Comparison of ENCODE assay signal across 12 mouse cellular contexts in genomic region chr11:95074694-95075093, GRCm38 (mm10). TPM values are rescaled to one million over a fixed set of nuclear protein-coding genes. Genes with fewer than 3 reads are reported as not detected.
DNase-seq lines count a peak whose midpoint lies in the region; ATAC-seq and TF ChIP-seq lines count a peak whose summit lies in the region.
"Had no signal": no experiment of that assay in that cellular context is flagged by ENCODE, and none has a peak within 500 bp of the region (broad histone marks: within the 10 kb centered on the region; RNA-seq: fewer than 3 reads in every experiment).

No protein-coding gene starts in this region.

- no peak for DNase-seq in gastrocnemius, adult 2 months
- DNase-seq in gastrocnemius, postnatal 10 days, result no peak
- DNase-seq in lung, postnatal 36 days, result no peak
- no peak for DNase-seq in limb, embryonic 14.5 days (ENCODE audit: low spot score)
- DNase-seq in layer of hippocampus, postnatal 25 days (ENCODE audit: extremely low spot score in 1 of 2, low spot score in 1 of 2), result no peak
- DNase-seq in right cerebral cortex, adult 18-20 months, result no peak
- no peak for DNase-seq in MN1 (ENCODE audit: low spot score)
- DNase-seq: cerebellum, postnatal 10 days; gastrocnemius, postnatal 36 days; thymus, adult 18-20 months had no signal

- TF ChIP-seq POLR2A in limb, embryonic 14.5 days (IDR thresholded peaks at IDR 0.05; ENCODE audit: borderline replicate concordance, extremely low read depth, insufficient read depth, insufficient read length), result no peak

- H3K36me3 ChIP-seq in lung, embryonic 16.5 days (ENCODE audit: control insufficient read depth, insufficient read depth, low read length), result no peaks in the 10 kb centered on the region
- H3K36me3 ChIP-seq in limb, embryonic 14.5 days (ENCODE audit: control insufficient read depth, insufficient read depth, low read length), result no peaks in the 10 kb centered on the region
- H3K36me3 ChIP-seq: liver, embryonic 15.5 days had no signal

- peak overlapping the region; percentile 76 for H3K4me3 ChIP-seq in gastrocnemius, adult 2 months
- H3K4me3 ChIP-seq in lung, embryonic 16.5 days (ENCODE audit: low read length), result peak overlapping the region; percentile 68
- no peak overlapping the region; the same call in 1 of the 2 replicates for H3K4me3 ChIP-seq in limb, embryonic 14.5 days (replicated peaks; ENCODE audit: low read length)

- H3K9ac ChIP-seq in lung, embryonic 16.5 days (ENCODE audit: low read length), result peak overlapping the region; percentile 36; the same call in 1 of the 2 replicates
- H3K9ac ChIP-seq in limb, embryonic 14.5 days (ENCODE audit: low read depth, low read length, severe bottlenecking), result no peak overlapping the region
- H3K9ac ChIP-seq: liver, embryonic 15.5 days had no signal

- H3K4me2 ChIP-seq in lung, embryonic 16.5 days (ENCODE audit: low read depth, low read length), result peak overlapping the region; percentile 77
- 0 out of 2 replicates have a peak overlapping the region, but pooled peaks have one; percentile 98 for H3K4me2 ChIP-seq in limb, embryonic 14.5 days (replicated peaks; ENCODE audit: low read depth, low read length, severe bottlenecking)

- WGBS in lung, embryonic 16.5 days, result 41% methylated on average over 4 of the region's 4 CpGs
- 60% methylated on average over 4 of the region's 4 CpGs for WGBS in limb, embryonic 14.5 days

- no peak for ATAC-seq in lung, embryonic 16.5 days (ENCODE audit: low read depth)
- ATAC-seq in limb, embryonic 14.5 days (ENCODE audit: low FRiP score, low read depth), result no peak

- H3K27me3 ChIP-seq in lung, embryonic 16.5 days (ENCODE audit: control insufficient read depth, insufficient read depth, low read depth, low read length), result peaks cover 14% of the 10 kb centered on the region
- peaks cover 44% of the 10 kb centered on the region for H3K27me3 ChIP-seq in limb, embryonic 14.5 days (ENCODE audit: control insufficient read depth, insufficient read depth, low read length)

- peaks cover 76% of the 10 kb centered on the region for H3K4me1 ChIP-seq in lung, embryonic 16.5 days (replicated peaks; ENCODE audit: control insufficient read depth, insufficient read depth, low read length)
- peaks cover 18% of the 10 kb centered on the region for H3K4me1 ChIP-seq in limb, embryonic 14.5 days (ENCODE audit: control insufficient read depth, insufficient read depth, low read length)

- no peak for TF ChIP-seq CTCF in gastrocnemius, adult 2 months (IDR thresholded peaks at IDR 0.05)

- intact Hi-C loops in gastrocnemius, adult 2 months (cut with DNase I), result no loop called here

- H3K9me3 ChIP-seq in lung, embryonic 16.5 days (ENCODE audit: control insufficient read depth, low read length), result no peaks in the 10 kb centered on the region
- no peaks in the 10 kb centered on the region for H3K9me3 ChIP-seq in limb, embryonic 14.5 days (ENCODE audit: control insufficient read depth, low read length)
- H3K9me3 ChIP-seq: liver, embryonic 15.5 days had no signal

- H3K27ac ChIP-seq in gastrocnemius, adult 2 months, result no peak overlapping the region
- peak overlapping the region; percentile 94 for H3K27ac ChIP-seq in lung, embryonic 16.5 days (ENCODE audit: low read length)
- H3K27ac ChIP-seq in limb, embryonic 14.5 days (replicated peaks; ENCODE audit: low read depth, low read length), result no peak overlapping the region
- H3K27ac ChIP-seq: liver, embryonic 15.5 days had no signal

RNA-seq across cellular contexts. Expression of gene Itga3, which starts 1.9 kb away (rescaled TPM):
- total RNA-seq in gastrocnemius, adult 2 months (2021), result 1 to 10 TPM; 4.3 to 5.2 TPM
- total RNA-seq in gastrocnemius, postnatal 10 days (2021), result 1 to 10 TPM; 3.4 to 4.6 TPM
- 23.3 and 25.8 TPM in 2 replicates for polyA plus RNA-seq in lung, embryonic 16.5 days (2015; fragmentation: Nextera tagmentation; extraction: Ambion mirVana)
- polyA plus RNA-seq in limb, embryonic 14.5 days (2012; rRNA removed), result 12.7 and 14.3 TPM in 2 replicates
- 8.6 and 10.0 TPM in 2 replicates for polyA plus RNA-seq in limb, embryonic 14.5 days (2014; fragmentation: Nextera tagmentation; extraction: Ambion mirVana)
- total RNA-seq in layer of hippocampus, postnatal 25 days (2021), result 10 to 100 TPM; 11.7 to 15.6 TPM

RNA-seq across cellular contexts. Expression of gene Pdk2, which starts 33.5 kb away (rescaled TPM):
- 100 to 1,000 TPM; 471 to 485 TPM for total RNA-seq in gastrocnemius, adult 2 months (2021)
- total RNA-seq in gastrocnemius, postnatal 10 days (2021), result 100 to 1,000 TPM; 345 to 347 TPM
- polyA plus RNA-seq in lung, embryonic 16.5 days (2015; fragmentation: Nextera tagmentation; extraction: Ambion mirVana), result 37.3 and 43.3 TPM in 2 replicates
- 29.6 and 36.3 TPM in 2 replicates for polyA plus RNA-seq in limb, embryonic 14.5 days (2012; rRNA removed)
- polyA plus RNA-seq in limb, embryonic 14.5 days (2014; fragmentation: Nextera tagmentation; extraction: Ambion mirVana), result 34.9 and 38.8 TPM in 2 replicates
- total RNA-seq in layer of hippocampus, postnatal 25 days (2021), result 100 to 1,000 TPM; 114 to 118 TPM

RNA-seq across cellular contexts. Expression of gene Dlx3, which starts 45.2 kb away (rescaled TPM):
- not detected for total RNA-seq in gastrocnemius, adult 2 months (2021)
- 1 to 10 TPM in 1 of 2 experiments, not detected in 1; 2.7 TPM for total RNA-seq in gastrocnemius, postnatal 10 days (2021)
- polyA plus RNA-seq in lung, embryonic 16.5 days (2015; fragmentation: Nextera tagmentation; extraction: Ambion mirVana), result 0.31 and 0.77 TPM in 2 replicates
- polyA plus RNA-seq in limb, embryonic 14.5 days (2012; rRNA removed), result 8.3 and 8.6 TPM in 2 replicates
- 14.3 and 16.3 TPM in 2 replicates for polyA plus RNA-seq in limb, embryonic 14.5 days (2014; fragmentation: Nextera tagmentation; extraction: Ambion mirVana)
- not detected for total RNA-seq in layer of hippocampus, postnatal 25 days (2021)
- total RNA-seq: gastrocnemius, postnatal 36 days had no signal
